Mouse (Mus musculus) frontal cortex, postnatal 14 days (tissue): ENCODE measurements around the gene Rrm2.

Experiments used
- DNase-seq, 2 experiments: peaks; one replicate each; pipeline ENCODE4 v3.0.0; 2022; ENCODE audit warnings: low spot score in 2 of 2

The Rrm2 gene

DNA sequence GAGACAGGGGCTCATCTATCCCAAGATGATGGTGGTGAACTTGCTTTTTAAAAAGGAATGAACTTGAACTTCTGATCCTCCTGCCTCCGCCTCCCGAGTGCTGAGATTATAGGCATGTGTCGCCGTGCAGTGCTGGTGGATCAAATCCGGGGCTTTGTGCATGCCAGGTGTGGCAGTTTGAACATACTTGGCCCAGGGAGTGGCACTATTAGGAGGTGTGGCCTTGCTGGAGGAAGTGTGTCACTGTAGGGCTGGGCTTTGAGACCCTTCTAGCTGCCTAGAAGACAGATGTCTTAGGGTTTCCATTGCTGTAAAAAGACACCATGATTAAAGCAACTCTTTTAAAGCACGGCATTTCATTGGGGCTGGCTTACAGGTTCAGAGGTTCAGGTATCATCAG is 42.5 kb downstream of the Rrm2 start:
- DNase-seq = no peak

DNA sequence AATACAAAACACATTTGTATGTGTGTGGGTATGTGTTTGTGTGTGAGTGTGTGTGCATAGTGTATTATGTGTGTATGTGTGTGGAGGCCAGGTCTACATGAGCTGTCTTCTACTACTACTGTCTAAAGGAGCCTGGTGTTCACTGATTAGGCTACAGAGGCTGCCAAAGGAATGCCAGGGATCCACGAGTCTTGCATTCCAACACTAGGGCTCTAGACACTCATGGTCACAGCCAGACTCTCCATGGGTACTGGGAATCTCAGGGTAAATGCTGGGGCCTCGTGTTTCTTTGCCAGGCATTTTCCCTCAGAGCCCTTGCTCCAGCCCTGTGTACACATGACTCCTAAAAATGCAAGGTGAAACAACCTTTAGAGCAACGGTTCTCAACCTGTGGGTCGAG is 45.6 kb downstream of the Rrm2 start:
- DNase-seq = no peak

- DNase-seq = no peak
Measured at GRCm38 (mm10) chr12:24754693-24755092, 46.7 kb downstream of the Rrm2 start.

DNA sequence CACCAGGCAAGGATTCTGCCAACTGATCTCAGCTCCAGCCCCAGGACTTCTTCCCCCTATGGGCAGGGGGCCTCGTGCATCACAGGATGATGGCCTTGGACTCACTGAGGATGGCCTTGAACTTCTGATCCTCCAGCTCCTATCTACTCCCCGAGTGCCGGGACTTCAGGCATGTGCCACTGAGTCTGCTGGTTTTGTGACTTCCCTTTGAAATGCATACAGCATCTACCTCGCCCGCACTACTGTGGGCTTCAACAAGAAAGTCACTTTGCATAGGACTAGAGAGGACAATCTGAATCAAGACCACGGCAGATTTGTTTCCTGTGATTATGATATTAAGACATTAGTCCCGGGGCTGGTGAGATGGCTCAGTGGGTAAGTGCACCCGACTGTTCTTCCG is 47.4 kb downstream of the Rrm2 start:
- DNase-seq = no peak

- DNase-seq = no peak
Measured at GRCm38 (mm10) chr12:24757387-24757786, 49.3 kb downstream of the Rrm2 start.

GRCm38 (mm10) chr12:24758374-24758773 is 50.3 kb downstream of the Rrm2 start:
- DNase-seq = peak; percentile 35 to 48

GRCm38 (mm10) chr12:24762253-24762652 is 54.2 kb downstream of the Rrm2 start:
- no peak for DNase-seq
